Mouse (Mus musculus) inflammation-experienced regulatory T-cells (primary cell): Measurements from ENCODE around the gene Gatd1. TPM values are rescaled to one million over a fixed set of nuclear protein-coding genes. Genes with fewer than 3 reads are reported as not detected.

Source experiments
- polyA plus RNA-seq, 2 experiments: library from polyadenylated mRNA; unstranded; fragments of 100-300 nt; shearing (Covaris generic); gene quantifications; one replicate each; pipeline ENCODE4 v1.2.1; 2017

The Gatd1 gene
- 10 to 100 TPM; 72.6 to 73.9 TPM for polyA plus RNA-seq

DNA sequence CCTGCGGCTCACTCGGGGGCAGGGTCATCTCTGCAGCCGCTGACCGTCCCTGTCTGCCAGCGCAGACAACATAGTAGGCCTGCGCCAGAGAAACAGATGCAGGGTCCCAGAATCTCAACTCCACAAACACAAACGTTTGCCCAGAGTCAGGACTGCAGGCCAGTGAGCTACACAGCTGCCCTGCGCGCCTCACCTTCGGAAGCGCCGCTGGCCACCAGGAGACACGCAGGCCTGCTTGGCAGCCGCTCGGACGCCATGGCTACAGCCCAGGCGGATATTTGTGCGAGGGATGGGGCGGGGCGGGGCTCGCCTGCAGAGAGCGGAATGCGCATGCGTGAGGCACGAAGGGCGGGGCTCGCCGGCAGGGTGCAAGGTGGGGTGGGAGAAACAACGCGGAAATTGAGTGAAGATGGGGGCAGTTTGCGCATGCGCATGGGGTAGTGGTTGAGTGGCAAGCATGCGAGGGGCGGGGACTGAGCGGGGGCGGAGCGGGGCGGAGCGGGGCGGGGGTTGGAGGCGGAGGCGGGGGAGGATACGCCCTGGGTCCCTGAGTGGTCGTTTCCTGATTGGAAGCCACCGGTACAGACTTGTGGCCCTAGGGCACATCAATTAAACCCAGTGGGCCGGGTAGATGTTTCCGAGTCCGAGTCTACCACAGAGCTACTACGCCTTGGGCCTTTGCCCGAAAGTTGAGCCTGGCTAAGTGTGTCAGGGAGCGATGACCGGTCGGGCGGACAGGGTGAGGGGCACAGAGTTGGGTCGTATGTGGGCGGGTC is at the start of gene Gatd1:
Gatd1 (minus strand) TSS at position 328 of the 776 bp plus-strand sequence.

DNA sequence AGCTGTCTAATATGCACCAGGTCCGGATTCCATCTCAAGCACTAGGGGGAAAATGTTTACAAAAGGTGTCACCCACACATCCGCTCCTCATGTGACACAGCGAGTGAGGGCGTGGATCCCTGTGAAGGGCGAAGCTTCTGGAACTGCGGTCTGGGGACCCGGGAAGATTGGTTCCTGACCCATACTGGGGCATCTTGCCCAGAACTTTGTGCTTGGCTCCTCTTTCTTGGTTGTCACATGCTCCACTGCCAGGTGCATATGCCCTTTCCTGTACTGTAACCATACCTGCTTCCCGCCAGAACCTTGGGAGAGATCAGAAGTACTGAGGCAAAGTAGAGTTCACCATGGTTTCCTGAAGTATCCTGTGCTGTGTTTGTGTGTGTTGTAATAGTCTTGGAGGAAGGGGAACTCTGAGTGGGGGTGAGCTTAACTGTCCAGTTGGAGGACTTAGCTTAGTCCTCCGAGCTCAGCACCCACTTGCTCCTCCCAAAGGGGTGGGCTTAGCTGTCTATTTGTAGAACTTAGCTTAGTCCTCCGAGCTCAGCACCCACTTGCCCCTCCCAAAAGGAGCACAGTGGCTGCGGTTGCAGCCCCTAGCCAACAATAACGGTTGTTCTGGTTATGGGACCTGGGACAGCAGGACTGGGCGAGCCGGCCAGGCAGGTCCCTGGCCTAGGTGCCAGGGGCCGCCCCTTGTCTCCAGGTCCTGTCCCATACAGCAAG is 46.6 kb upstream of the Gatd1 start, which contains the start of gene Cracr2b:
Cracr2b (plus strand) TSS at position 704 of the 723 bp plus-strand sequence.

DNA sequence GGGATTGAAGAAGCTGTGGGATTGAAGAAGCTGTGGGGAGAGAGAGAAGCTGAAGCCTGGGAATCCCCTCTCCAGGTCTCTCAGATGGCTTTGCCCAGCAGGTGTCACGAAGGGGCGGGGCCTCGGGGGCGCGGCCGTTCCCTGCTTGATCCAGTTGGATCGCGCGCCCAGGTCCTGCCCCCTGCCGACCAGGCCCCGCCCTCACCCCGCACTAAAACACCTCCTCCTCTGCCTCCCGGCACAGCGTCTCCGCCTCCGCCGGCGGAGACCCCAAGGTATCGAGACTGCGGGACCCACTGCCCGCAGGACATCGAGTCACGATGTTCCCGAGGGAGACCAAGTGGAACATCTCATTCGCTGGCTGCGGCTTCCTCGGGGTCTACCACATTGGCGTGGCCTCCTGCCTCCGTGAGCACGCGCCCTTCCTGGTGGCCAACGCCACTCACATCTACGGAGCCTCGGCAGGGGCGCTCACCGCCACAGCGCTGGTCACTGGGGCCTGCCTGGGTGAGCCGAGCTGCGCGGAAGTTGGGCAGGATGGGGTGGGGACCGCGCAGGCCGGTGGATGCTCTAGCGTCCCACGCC is 41.1 kb upstream of the Gatd1 start, which contains the start of gene Pnpla2:
Pnpla2 (plus strand) TSS at position 232 of the 585 bp plus-strand sequence.

DNA sequence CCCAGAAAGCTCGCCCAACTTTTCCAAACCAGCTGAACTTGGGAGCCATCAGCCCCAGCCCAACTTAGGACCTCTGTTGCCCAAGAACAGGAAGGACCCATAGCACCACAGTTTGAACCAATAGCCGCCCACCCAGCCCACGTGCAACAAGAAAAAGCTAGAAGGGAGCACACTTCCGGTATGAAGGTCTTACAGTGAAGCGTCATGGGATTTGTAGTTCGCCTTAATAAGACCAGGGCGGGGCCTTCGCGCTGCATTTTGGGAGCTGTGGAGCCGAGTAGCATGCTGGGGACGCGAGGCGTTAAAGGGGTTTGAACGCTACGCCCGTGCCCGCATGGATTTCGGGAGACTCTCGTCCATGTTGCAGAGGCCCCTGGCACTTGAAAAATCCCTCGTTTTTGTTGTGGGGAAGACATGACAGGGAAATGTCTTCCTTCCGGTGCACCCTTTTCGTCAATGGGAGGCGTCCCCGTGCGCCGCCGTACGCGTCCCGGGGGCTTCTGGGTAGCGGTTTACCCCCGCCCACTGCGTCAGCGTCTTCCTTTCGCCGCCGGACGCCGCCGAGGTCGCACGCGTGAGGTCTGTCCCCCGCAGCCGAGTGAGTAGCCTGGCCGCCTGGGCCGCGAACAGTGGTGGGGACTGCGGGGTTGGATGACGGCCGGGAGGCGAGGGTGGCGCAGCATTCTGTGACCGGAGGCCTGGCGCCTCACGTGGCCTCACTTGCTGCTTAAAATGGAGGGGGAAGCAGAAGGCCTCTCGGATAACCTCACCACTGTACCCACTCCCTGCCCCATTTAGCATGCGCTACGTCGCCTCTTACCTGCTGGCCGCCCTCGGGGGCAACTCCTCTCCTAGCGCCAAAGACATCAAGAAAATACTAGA is 33.4 kb upstream of the Gatd1 start, which contains the start of gene Rplp2:
Rplp2 (plus strand) TSS at position 261 of the 882 bp plus-strand sequence.

DNA sequence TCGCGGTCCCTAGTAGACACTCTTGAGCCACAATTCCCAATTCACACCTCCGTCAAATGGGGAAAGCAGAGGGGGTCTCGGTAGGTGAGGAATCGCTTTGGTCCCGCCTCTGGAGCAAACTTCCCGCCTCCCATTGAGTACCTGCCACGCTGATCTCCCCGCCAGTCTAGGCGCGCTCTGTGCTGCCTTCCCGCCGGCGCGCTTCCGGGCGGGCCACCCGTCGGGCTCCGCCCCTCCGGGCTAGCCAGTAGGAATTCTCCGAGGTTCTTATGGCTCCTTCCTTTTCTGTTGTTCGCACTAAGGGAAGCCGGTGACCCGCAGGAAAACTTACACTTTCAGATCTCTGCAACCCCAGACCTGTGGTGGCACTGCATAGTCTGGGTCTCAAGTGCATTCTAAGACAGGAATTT is 29.9 kb upstream of the Gatd1 start, which contains the start of gene Pidd1:
Pidd1 (minus strand) TSS at position 198 of the 410 bp plus-strand sequence.

GRCm38 (mm10) chr7:141437178-141438120 is 23.5 kb upstream of the Gatd1 start, which contains the start of gene Slc25a22:
TSS of gene Slc25a22 (minus strand) at chr7:141437892.

DNA sequence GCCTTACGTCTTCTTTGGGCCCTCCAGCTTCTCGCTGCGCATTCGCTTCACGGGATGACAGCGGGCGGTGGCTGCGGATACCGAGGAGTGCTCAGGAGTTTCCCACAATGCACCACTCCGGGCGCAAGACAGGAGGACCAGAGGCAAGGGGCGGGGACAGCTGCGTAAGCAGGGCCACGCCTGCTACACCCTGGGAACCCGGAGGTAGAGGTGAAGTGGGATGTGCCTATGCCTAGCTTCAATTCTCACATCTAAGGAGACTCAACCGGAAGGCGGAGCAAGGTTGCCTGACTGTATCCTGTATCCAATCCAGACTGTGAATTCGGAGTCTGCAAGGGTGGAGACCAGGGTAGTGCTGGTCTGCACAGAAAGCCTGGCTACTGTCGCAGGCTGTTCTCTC is 15.4 kb upstream of the Gatd1 start, which contains the start of gene Cend1:
Cend1 (minus strand) TSS at position 182 of the 400 bp plus-strand sequence.

DNA sequence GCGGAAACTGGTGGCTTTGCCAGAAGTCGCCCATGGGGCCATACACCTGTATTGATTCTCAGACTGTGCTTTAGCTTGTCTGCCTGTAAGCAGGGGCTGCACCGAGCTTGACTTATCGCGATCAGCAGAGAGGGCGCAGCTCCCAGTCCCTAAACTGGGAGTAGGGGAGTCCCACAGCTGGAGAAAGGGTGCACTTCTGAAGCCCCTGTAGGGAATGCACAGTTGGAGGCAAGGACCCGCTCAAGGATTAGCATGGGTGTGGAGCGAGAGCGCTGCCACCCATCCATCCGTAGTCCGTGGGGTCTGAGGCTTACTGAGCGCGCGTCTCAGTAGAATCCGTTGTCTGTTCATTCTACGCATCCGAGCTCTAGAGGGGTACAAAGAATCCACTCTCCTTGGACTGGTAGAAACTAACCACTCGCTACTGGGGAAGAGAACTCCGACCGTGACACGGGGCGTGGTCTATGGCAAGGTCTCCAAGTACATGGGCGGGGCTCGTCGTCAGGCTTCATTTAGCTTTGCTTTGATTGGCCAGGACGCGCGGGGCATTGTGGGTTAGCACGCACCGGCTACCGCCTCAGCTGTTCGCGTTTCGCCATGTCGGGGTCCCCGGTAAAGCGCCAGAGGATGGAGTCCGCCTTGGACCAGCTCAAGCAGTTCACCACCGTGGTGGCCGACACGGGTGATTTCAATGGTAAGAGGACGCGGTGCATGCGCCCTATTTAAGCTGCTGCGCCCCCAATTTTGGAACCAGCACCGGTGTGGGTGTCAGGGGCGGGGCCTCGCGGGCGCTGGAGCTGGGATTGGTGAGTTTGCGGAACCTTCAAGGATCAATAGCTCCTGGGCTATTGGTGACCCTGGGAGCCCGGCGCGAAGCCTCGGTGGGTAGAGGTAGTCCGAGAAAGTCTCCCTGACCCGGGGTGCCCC is 22.0 kb downstream of the Gatd1 start, which contains the start of gene Taldo1:
Taldo1 (plus strand) TSS at position 575 of the 927 bp plus-strand sequence.

Other genes starting within 250 kb of the Gatd1 start
- gene Rnh1, start 241.3 kb downstream of the Gatd1 start, polyA plus RNA-seq, result 100 to 1,000 TPM; 110 to 149 TPM
- 10 to 100 TPM; 45.4 to 45.7 TPM for gene Hras, start 220.1 kb downstream of the Gatd1 start, polyA plus RNA-seq
- gene Lrrc56, start 220.0 kb downstream of the Gatd1 start, polyA plus RNA-seq, result 1 to 10 TPM; 2.7 to 6.2 TPM
- gene Lmntd2, start 200.1 kb downstream of the Gatd1 start, polyA plus RNA-seq, result 10 to 100 TPM; 13.5 to 14.3 TPM
- gene Rassf7, start 198.3 kb downstream of the Gatd1 start, polyA plus RNA-seq, result 10 to 100 TPM; 18.6 to 27.3 TPM
- gene Phrf1, start 185.4 kb downstream of the Gatd1 start, polyA plus RNA-seq, result 10 to 100 TPM; 88.2 to 93.2 TPM
- gene Irf7, start 147.7 kb downstream of the Gatd1 start, polyA plus RNA-seq, result 100 to 1,000 TPM in 1 of 2 experiments, 10 to 100 TPM in 1; 89.0 to 155 TPM
- gene Cdhr5, start 137.3 kb downstream of the Gatd1 start, polyA plus RNA-seq, result not detected
- gene Sct, start 135.0 kb downstream of the Gatd1 start, polyA plus RNA-seq, result not detected
- gene Drd4, start 122.1 kb downstream of the Gatd1 start, polyA plus RNA-seq, result under 1 TPM; 0.11 to 0.29 TPM
- 10 to 100 TPM; 57.7 to 77.6 TPM for gene Deaf1, start 86.4 kb downstream of the Gatd1 start, polyA plus RNA-seq
- 10 to 100 TPM; 29.5 to 50.4 TPM for gene Tmem80, start 86.4 kb downstream of the Gatd1 start, polyA plus RNA-seq
- 1 to 10 TPM in 1 of 2 experiments, under 1 TPM in 1; 0.17 to 3.1 TPM for gene Eps8l2, start 75.3 kb downstream of the Gatd1 start, polyA plus RNA-seq
- gene Taldo1, start 21.9 kb downstream of the Gatd1 start, polyA plus RNA-seq, result 100 to 1,000 TPM; 296 to 311 TPM
- gene Cend1, start 15.4 kb upstream of the Gatd1 start, polyA plus RNA-seq, result 1 to 10 TPM in 1 of 2 experiments, under 1 TPM in 1; 0.47 to 3.0 TPM
- 10 to 100 TPM; 56.8 to 63.3 TPM for gene Slc25a22, start 23.8 kb upstream of the Gatd1 start, polyA plus RNA-seq
- gene Pidd1, start 29.9 kb upstream of the Gatd1 start, polyA plus RNA-seq, result 10 to 100 TPM in 1 of 2 experiments, 1 to 10 TPM in 1; 9.7 to 11.8 TPM
- gene Rplp2, start 33.2 kb upstream of the Gatd1 start, polyA plus RNA-seq, result 1,000 to 10,000 TPM; 1,321 to 1,489 TPM
- gene Pnpla2, start 41.1 kb upstream of the Gatd1 start, polyA plus RNA-seq, result 10 to 100 TPM; 66.6 to 92.4 TPM
- 1 to 10 TPM in 1 of 2 experiments, not detected in 1; 3.3 TPM for gene Cracr2b, start 47.0 kb upstream of the Gatd1 start, polyA plus RNA-seq
- 1 to 10 TPM; 6.0 to 6.8 TPM for gene Cd151, start 53.3 kb upstream of the Gatd1 start, polyA plus RNA-seq
- gene Polr2l, start 61.0 kb upstream of the Gatd1 start, polyA plus RNA-seq, result 10 to 100 TPM; 26.5 to 30.5 TPM
- gene Tspan4, start 61.1 kb upstream of the Gatd1 start, polyA plus RNA-seq, result 1 to 10 TPM; 1.7 to 5.3 TPM
- gene Chid1, start 125.7 kb upstream of the Gatd1 start, polyA plus RNA-seq, result 10 to 100 TPM; 19.3 to 22.0 TPM
- gene Ap2a2, start 148.0 kb upstream of the Gatd1 start, polyA plus RNA-seq, result 10 to 100 TPM; 38.7 to 46.7 TPM
- gene Muc6, start 241.2 kb upstream of the Gatd1 start, polyA plus RNA-seq, result 1 to 10 TPM in 1 of 2 experiments, under 1 TPM in 1; 0.22 to 1.1 TPM